Mouse (Mus musculus) lung, adult 2 months (tissue): ENCODE data around the gene Cfap54.

Experiments used
- CTCF ChIP-seq: fragments of 200-500 bp; IDR thresholded peaks from 2 replicates; pipeline ENCODE4 v1.5.1; 2011; ENCODE audit warnings: mild to moderate bottlenecking, low read length, control low read depth; ENCODE audit not compliant: insufficient read depth
- POLR2A ChIP-seq: fragments of 200-500 bp; IDR thresholded peaks from 2 replicates; pipeline ENCODE4 v1.6.1; 2011; ENCODE audit warnings: low read depth, mild to moderate bottlenecking, control low read depth, low read length, borderline replicate concordance; ENCODE audit errors: extremely low read depth

GRCm38 (mm10) chr10:93043195-93043594 is 38.2 kb downstream of the Cfap54 start:
- TF ChIP-seq POLR2A (no peak), CTCF (no peak)
